Mouse (Mus musculus) megakaryocyte, embryonic 14.5 days (primary cell): ENCODE measurements around the gene Rundc3a.

Experiments
- FLI1 ChIP-seq: IDR thresholded peaks from 2 replicates; pipeline ENCODE4 v1.6.1; 2012; ENCODE audit warnings: low read length, inconsistent platforms, mixed read lengths
- GATA1 ChIP-seq: IDR thresholded peaks from 3 replicates; pipeline ENCODE4 v1.6.1; 2012; ENCODE audit warnings: mixed read lengths, low read length, inconsistent platforms, borderline replicate concordance

GRCm38 (mm10) chr11:102413059-102413458 is 19.9 kb downstream of the Rundc3a start:
- TF ChIP-seq GATA1 (no peak), FLI1 (no peak)
